Mouse (Mus musculus): ENCODE results near the gene Amer2.

Gene Amer2

GRCm38 (mm10) chr14:60388332-60388731, 15.3 kb downstream of the Amer2 start:
- DNase-seq: no peak

GRCm38 (mm10) chr14:60392202-60392601, 19.1 kb downstream of the Amer2 start:
- DNase-seq: no peak

- no peak for DNase-seq
These were observed 24.3 kb downstream of the Amer2 start for GRCm38 (mm10) chr14:60397321-60397720.

GRCm38 (mm10) chr14:60398861-60399260, 25.8 kb downstream of the Amer2 start:
- peak; percentile 61 for DNase-seq

GRCm38 (mm10) chr14:60403228-60403627, 30.2 kb downstream of the Amer2 start:
- DNase-seq: no peak

- DNase-seq: no peak
These were observed 32.8 kb downstream of the Amer2 start for GRCm38 (mm10) chr14:60405829-60406228.

GRCm38 (mm10) chr14:60406543-60406942, 33.5 kb downstream of the Amer2 start:
- DNase-seq: no peak

GRCm38 (mm10) chr14:60407319-60407718, 34.3 kb downstream of the Amer2 start:
- no peak for DNase-seq

GRCm38 (mm10) chr14:60409702-60410491, 36.8 kb downstream of the Amer2 start:
- peak; percentile 60 for DNase-seq

- DNase-seq: peak; percentile 86
These were observed 38.2 kb downstream of the Amer2 start for GRCm38 (mm10) chr14:60411229-60411628.

- peak; percentile 81 for DNase-seq
These were observed 41.6 kb downstream of the Amer2 start for GRCm38 (mm10) chr14:60414691-60415090.

GRCm38 (mm10) chr14:60417924-60418323, 44.9 kb downstream of the Amer2 start:
- DNase-seq: no peak

- no peak for DNase-seq
These were observed 49.9 kb downstream of the Amer2 start for GRCm38 (mm10) chr14:60422920-60423319.

GRCm38 (mm10) chr14:60424174-60424573, 51.1 kb downstream of the Amer2 start:
- no peak for DNase-seq

GRCm38 (mm10) chr14:60425553-60425952, 52.5 kb downstream of the Amer2 start:
- DNase-seq: no peak

GRCm38 (mm10) chr14:60427896-60428295, 54.8 kb downstream of the Amer2 start:
- DNase-seq: no peak

GRCm38 (mm10) chr14:60429513-60429912, 56.5 kb downstream of the Amer2 start:
- peak; percentile 57 for DNase-seq

GRCm38 (mm10) chr14:60431515-60431914, 58.5 kb downstream of the Amer2 start:
- no peak for DNase-seq

- DNase-seq: no peak
These were observed 59.1 kb downstream of the Amer2 start for GRCm38 (mm10) chr14:60432136-60432535.

- peak; percentile 51 for DNase-seq
These were observed 62.5 kb downstream of the Amer2 start for GRCm38 (mm10) chr14:60435515-60435914.

GRCm38 (mm10) chr14:60436364-60436763, 63.3 kb downstream of the Amer2 start:
- DNase-seq: no peak

Data from cerebellum, adult 9-11 months (tissue).